Mouse (Mus musculus): Measurements from ENCODE around the gene Lrrc27.

Lrrc27 gene

DNA sequence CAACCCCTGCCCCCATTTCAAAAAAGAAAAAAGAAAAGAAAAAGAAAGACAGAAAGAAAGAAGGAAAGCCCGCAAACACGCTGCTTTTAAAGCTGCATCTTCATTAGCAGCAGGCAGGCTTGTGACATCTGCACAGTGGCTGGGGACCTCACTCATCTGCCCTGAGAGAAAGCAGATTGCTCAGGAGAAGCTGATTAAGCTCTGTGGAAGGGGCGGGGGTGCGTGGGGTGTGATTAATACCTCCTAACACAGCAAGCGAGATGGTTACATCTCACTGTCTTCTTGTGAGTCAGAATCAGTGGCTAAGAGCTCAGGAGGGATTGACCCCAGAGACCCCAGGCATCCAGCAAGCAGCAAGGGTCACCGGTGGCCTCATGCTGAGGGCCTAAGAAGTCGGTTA is 64.7 kb downstream of the Lrrc27 start:
- DNase-seq, result no peak

GRCm38 (mm10) chr7:139279571-139279970 is 66.8 kb downstream of the Lrrc27 start:
- no peak for DNase-seq

DNA sequence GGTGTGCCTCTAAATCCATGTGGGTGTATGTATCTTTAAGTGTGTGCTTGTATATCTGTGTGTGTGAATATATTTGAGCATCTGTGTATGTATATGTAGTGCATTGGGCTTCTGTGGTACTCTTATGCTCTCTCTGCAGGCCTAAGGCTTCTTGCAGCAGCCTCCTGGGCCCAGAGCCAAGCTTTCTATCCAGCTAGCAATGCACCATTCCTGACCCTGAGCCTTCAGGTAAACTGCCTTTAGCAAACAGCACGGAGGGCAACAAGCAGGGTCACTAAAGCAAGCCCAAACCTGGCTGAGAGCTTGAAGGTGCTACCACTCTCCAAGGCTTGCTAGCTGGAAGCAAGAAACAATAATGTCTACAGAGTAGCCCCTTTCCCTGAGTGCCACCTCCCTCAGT is 67.3 kb downstream of the Lrrc27 start:
- no peak for DNase-seq

- DNase-seq, result peak; percentile 26 to 36
Observed at GRCm38 (mm10) chr7:139281195-139281594, 68.4 kb downstream of the Lrrc27 start.

DNA sequence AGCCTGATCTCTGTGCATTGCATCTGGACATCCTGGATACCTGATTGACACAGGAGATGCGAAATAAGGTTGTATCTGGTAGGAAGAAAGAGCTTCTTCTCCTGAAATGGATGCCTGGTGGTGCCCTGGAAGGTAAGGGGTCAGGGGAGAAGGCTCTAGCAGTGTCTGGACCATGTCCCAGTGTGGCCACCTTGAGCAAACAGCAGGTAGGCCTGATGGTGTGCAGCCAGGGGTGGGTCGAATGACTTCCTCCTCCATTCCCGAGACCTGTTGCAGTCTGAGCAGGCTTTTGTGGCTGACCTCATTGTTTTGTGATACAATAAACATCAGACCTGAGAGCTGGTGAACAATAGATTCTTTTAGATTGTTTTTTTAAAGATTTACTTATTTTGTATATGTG is 69.2 kb downstream of the Lrrc27 start:
- DNase-seq, result no peak

DNA sequence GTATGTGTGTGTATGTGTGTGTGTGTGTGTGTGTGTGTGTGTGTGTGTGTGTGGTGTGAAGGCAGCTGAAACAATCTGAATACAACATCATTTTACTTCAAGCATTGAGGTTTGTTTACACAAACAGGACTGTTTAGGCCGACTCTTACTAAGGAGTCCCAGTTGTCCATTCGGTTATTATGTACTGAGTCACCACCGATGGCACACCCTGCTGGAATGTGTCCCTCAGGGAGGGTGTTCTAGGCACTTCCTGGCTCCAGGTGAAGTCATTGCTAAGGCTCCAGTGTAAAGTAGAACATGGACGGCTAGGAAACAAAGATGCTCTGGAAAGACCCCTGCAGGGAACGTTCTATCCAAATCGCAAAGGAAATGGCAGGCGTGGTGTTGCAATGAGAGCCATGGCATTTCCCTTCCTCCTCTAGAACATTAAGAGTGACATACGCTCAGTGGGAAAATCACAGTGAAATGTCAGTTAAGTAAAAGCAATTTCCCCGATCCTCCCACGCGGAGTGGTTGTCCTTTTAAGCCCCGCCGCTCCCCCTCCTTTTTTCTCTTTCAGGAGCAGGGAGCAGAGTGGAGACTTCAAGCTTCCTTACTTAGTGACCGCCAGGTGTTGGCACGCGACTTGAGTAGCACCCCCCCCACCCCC is 72.6 kb downstream of the Lrrc27 start:
- DNase-seq, result no peak

GRCm38 (mm10) chr7:139288540-139288939 is 75.8 kb downstream of the Lrrc27 start:
- no peak for DNase-seq

Data from kidney, adult 8-10 months (tissue).